Mouse (Mus musculus): ENCODE measurements at regions not wholly inside any gene's neighbourhood (a gene's known extent, or its start where the extent isn't known, plus 50 kb on each side); places are given as distances from the start of the nearest gene placed in this dataset.

DNA sequence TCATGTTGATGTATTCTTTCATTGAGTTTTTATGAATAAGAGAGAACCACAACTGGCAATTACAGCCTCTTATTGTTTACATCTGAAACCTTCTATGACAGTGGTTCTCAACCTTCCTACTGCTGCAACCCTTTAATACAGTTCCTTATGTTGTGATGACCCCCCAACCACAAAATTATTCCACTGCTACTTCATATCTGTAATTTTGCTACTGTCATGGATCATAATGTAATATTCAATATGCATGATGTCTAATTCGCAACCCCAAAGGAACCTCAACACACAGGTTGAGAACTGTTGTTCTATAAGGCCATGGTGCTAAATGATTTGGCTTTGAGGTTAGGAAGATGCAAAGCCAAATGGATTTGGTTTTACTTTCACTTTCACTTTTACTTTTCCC, 227.9 kb upstream of the Zic4 start:
- DNase-seq (ENCODE audit: low spot score) = no peak

DNA sequence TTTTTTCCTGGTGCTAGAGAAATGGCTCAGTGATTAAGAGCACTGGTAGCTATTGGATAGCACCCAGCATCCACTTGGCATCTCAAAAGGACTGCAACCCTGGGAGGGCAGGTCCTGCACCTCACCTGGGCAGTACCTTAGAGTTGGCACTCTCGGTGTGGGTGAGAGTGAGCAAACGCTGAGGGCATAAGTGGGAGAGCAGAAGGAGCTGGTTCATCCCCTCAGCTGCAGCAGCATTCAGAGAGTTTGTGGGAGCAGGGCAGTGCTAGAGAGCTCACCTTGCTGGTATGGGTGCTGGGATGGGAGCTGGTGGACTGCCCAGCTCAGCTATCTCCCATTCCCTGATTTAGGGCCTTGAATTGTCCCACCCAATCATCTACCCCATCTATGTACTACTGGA, 227.1 kb upstream of the Zic4 start:
- DNase-seq (ENCODE audit: low spot score) = no peak

DNA sequence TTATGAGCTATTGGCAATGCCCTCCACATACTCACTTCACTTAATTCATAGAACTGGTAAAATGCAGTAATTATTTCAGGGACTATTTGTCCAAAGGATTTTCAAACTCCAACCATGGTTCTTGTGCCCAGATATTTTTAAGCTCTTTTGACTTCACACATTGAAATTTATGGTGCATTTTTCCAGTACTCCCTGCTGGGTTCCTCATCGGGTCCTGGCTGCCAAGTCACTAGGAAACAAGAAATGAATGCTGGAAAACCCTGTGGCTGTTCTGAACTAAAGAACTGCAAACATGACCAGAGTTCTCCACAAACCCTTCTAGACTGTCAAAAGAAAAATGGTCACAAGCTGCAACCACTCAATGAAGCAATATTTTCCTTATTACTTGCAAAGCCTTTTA, 221.6 kb upstream of the Zic4 start:
- no peak for DNase-seq (ENCODE audit: low spot score)

DNA sequence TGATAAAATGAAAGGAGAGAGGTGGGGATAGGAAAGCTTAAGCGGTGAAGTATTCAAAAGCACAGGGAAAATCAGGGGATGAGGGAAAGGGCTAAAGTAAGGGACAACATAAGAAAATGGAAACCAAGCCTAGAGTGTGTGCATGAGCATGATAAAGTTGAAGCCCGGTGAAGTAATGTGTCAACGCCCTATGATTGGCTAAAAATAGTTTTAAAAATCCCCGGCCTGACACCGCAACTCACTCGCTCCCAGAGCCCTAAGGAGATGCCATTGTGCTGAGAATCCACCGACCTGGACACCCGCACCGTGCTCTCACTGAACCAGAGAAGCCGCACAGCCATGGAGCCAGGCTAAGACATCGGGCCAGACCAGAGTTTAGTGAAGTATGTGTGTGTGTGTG, 210.3 kb upstream of the Zic4 start:
- DNase-seq (ENCODE audit: low spot score) = no peak

DNA sequence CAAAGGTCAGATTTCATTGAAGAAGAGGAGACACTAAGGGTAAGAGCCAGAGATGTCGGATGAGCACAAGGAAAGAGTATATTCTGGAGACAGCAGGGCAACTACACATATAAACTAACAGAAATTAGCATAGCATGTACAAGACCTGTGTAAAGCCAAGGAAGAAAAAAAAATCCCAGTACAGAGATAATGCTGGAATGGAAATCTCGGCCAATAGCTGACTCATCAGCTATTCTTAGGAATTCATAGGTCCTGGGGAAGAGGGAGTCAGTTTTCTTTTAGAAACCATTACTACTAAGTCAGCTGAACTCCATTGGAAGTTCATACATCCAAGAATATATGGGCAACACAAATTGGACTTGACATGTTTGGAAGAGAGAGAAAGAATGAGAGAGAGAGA, 202.9 kb upstream of the Zic4 start:
- DNase-seq (ENCODE audit: low spot score) = no peak

DNA sequence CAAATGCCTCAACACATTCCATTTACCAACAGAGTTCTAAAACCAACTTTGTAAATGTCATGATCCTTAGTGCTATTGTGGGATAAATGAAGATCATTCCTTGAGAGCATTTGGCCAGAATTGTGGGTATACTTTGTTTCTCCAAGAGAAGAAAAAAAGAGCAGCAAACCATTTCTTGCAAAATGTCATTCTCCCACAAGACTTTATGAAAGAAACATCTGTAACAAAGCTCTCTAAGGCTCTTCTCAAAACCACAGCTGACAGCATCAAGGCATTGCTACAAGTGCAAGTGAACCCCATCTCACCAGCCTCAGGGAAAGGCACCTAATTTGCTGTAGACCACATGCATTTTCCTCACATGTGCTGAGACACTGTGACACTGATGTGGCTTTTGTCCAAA, 194.3 kb upstream of the Zic4 start:
- DNase-seq (ENCODE audit: low spot score) = no peak

DNA sequence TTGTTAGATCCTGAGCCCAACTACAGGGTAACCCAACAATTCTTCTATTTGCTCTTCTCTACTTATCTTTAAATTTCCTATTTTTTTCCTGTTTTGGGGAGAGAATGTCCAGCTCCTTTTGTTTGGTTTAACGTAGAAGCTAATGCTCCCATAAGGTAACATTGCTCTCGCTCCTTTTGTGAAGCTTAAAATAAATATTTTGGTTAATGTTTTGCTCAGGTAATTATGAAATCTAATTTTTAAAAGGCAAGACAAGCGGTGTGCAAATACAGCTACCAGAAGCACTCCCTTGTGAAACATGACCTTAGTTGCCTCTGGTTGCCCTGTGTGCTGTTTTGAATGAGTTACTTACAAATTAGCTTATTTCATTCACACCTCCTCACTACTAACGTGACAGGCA, 169.0 kb upstream of the Zic4 start:
- no peak for DNase-seq (ENCODE audit: low spot score)

DNA sequence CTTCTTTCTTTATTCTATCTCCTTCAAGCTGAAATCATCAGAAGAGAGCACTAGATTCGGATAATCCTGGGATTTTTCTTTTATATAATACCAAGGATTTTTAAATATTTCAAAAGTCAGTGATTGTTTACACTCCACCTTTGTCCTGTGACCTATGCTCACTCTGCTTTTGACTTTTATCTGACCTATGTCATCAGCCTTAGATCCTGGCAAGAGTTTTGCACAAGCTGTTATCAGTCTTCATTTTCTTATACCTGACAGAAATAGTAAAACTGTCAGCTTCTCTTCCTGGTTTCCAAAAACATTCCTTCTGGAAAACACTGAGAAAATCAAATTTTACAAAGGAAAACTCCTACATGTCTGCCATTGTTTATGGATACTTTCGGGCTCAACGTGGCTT, 168.3 kb upstream of the Zic4 start:
- no peak for DNase-seq (ENCODE audit: low spot score)

DNA sequence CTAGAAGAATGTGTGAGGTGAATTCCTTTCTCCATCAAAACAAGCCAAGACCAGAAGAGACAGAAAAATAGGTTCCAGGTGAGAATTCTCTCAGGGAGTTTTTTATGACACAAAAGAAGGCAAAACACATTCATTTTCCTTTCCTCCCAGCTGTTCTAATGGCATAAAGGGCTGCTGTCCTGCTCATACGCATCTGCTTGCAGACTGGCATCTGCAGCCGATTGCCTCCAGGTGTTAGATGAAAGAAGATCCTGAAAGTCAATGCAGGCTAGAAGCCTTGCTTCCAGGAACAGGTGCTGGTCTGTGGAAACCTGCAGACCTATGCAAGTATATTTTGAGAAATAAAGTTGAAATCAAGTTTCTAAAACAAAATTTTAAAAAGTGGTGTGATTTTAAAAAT, 154.9 kb upstream of the Zic4 start:
- DNase-seq (ENCODE audit: low spot score) = no peak

DNA sequence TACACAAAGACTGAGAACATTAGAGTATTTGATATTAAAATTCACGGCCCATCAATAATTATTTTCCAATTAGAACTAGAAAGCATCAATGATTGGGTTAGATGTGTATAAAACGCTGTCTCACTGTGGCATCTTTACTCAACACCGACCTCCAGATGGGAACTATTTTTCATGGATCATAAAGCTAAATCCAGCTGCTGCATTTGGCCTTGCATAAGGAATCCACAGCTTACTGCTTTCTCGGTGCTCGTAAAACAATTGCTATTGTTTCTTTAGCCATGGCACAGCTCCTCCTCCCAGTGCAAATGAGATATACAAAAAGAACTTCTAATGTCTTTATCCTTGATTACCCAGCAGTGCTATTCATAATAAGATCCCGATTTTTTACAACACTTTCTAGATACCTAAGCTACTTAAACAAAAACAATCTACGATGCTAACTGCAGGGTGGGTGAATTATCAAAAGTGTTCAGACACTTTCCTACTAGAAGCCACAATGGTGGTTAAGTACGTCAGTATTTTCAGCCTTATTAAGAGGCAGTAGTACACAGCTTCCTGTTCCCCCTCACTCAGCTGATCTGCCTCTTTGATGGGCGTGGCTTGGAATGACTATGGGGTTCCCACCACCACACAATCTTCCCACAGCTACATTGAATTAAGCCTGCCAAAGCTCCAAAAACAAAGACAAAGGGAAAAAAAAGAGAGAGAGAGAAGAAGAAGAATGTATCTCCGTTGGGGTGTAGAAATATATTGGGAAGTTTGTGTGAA, 134.4 kb upstream of the Zic4 start:
- DNase-seq (ENCODE audit: low spot score) = no peak

DNA sequence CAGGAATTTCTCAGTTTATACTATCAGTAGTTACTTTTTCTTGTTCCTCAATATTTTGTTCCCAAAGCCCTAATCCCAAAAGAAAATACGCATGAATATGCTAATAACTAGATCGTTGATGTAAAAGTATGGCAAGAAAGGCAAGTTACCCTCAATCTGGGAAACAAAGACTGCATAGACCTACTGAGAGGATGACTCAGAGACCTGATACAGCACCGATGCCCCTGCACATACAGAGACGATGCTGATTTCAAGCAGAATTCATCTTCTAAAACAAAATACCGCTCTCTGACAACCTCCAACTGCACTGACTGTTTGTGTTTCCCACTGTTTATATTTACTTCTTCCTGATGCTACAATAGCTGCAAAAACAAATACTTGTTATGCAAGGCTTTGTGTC, 133.7 kb upstream of the Zic4 start:
- DNase-seq (ENCODE audit: low spot score) = no peak

DNA sequence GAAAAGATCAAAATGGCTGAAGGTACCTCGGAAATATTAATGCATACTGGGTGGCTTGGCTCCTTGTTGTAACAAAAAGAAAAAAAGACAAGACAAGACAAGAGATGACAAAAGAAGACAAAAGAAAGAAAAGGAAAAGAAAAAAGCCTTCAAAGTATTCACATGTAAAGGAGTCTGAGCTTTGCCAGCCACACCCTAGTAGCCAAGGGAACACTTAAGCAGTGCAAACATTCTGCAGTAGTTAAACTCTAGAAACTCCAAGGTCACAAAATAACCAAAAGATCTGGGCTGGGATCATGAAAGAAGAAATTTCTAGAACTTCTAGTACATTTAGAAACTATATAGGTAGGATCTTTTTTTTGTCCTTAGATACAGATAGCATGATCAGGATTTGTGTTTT, 108.3 kb upstream of the Zic4 start:
- no peak for DNase-seq (ENCODE audit: low spot score)

DNA sequence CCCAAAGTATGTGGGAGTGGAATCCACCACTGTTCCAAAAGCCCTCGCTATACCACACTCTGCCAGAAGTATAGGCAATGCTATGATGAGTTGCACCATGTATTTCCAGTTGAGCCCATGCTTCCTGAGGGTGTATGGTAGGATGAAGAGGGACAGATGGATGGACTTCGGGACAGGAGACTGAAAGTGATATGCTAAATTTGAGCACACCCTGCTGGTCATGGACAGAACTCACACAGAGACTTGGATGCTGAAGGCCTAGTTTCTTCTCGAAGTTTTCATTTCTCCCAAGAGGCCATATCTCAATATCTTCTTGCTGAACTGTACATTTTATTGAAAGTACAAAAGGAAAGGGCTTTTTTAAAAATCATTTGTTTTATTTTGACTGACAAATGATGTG, 70.9 kb upstream of the Zic4 start:
- no peak for DNase-seq (ENCODE audit: low spot score)

Measured in adipocyte (in vitro differentiated cells).